Mouse (Mus musculus) kidney, adult 2 months (tissue): ENCODE data around the gene Abcb8. TPM values are rescaled to one million over a fixed set of nuclear protein-coding genes. Genes with fewer than 3 reads are reported as not detected.

ENCODE experiments used
- DNase-seq: peaks from one replicate; pipeline ENCODE4 v3.0.0; 2021
- H3K27ac ChIP-seq: fragments of 200-500 bp; 2 replicates; pipeline ENCODE4 v1.5.1; 2012; ENCODE audit warnings: low read depth, low read length, control low read depth, inconsistent platforms; ENCODE audit not compliant: insufficient read depth
- H3K27me3 ChIP-seq: fragments of 200-500 bp; replicated peaks from 2 replicates; pipeline ENCODE4 v1.6.1; 2012; ENCODE audit warnings: mild to moderate bottlenecking, moderate library complexity, low read length, inconsistent platforms; ENCODE audit not compliant: control insufficient read depth, insufficient read depth
- H3K36me3 ChIP-seq: fragments of 200-500 bp; 2 replicates; pipeline ENCODE4 v1.6.1; 2012; ENCODE audit warnings: mild to moderate bottlenecking, moderate library complexity, low read length, inconsistent platforms; ENCODE audit not compliant: control insufficient read depth, insufficient read depth
- H3K4me1 ChIP-seq: fragments of 200-500 bp; 2 replicates; pipeline ENCODE4 v1.6.1; 2011; ENCODE audit warnings: low read length; ENCODE audit not compliant: control insufficient read depth, insufficient read depth
- H3K4me3 ChIP-seq: fragments of 200-500 bp; 2 replicates; pipeline ENCODE4 v1.5.1; 2011; ENCODE audit warnings: mild to moderate bottlenecking, low read depth, low read length, control low read depth; ENCODE audit not compliant: insufficient read depth
- CTCF ChIP-seq: fragments of 200-500 bp; conservative IDR thresholded peaks from 2 replicates; pipeline ENCODE4 v1.5.1; 2011; ENCODE audit warnings: low read depth, mild to moderate bottlenecking, control low read depth, low read length, moderate library complexity, mixed read lengths; ENCODE audit not compliant: insufficient read depth, insufficient read length
- POLR2A ChIP-seq: fragments of 200-500 bp; IDR thresholded peaks from one replicate; pipeline ENCODE4 v1.6.1; 2011; ENCODE audit warnings: low read depth, low read length, control low read depth
- WGBS: fragments of 180-500 bp; shearing (Covaris S2); methylation state at CpG from one replicate; pipeline ENCODE4 v1.1.7; 2018; 5-methylcytosine and 5-hydroxymethylcytosine counted together
- polyA plus RNA-seq: library from polyadenylated mRNA; depleted of rRNA; stranded (reverse); fragments of >200 nt; gene quantifications from 2 replicates; pipeline ENCODE4 v1.2.3, GENCODE M21; 2012

The Abcb8 gene
- polyA plus RNA-seq, 1 experiment = 112 TPM

GRCm38 (mm10) chr5:24380499-24380898, 13.0 kb upstream of the Abcb8 start:
- no peak for DNase-seq
- no peak overlapping the region for H3K4me3 ChIP-seq
- no peak overlapping the region for H3K27ac ChIP-seq
- TF ChIP-seq POLR2A = no peak
- no peak for TF ChIP-seq CTCF
- 92% methylated on average over 4 of the region's 4 CpGs for WGBS
- no peaks in the 10 kb centered on the region for H3K36me3 ChIP-seq
- peaks cover 8% of the 10 kb centered on the region; the same call in 1 of the 2 replicates for H3K4me1 ChIP-seq
- no peaks in the 10 kb centered on the region for H3K27me3 ChIP-seq

GRCm38 (mm10) chr5:24381486-24381885, 12.0 kb upstream of the Abcb8 start:
- H3K4me1 ChIP-seq = peaks cover 8% of the 10 kb centered on the region; the same call in 1 of the 2 replicates
- 79% methylated on average over 6 of the region's 6 CpGs for WGBS
- TF ChIP-seq CTCF (no peak), POLR2A (no peak)
- DNase-seq = no peak
- H3K4me3 ChIP-seq = no peak overlapping the region
- no peaks in the 10 kb centered on the region for H3K27me3 ChIP-seq
- no peak overlapping the region for H3K27ac ChIP-seq
- H3K36me3 ChIP-seq = no peaks in the 10 kb centered on the region

GRCm38 (mm10) chr5:24381988-24382387, 11.5 kb upstream of the Abcb8 start:
- H3K4me1 ChIP-seq = peaks cover 8% of the 10 kb centered on the region; the same call in 1 of the 2 replicates
- no peak for DNase-seq
- no peak overlapping the region for H3K27ac ChIP-seq
- no peak for TF ChIP-seq CTCF
- TF ChIP-seq POLR2A = no peak
- no peaks in the 10 kb centered on the region for H3K27me3 ChIP-seq
- H3K36me3 ChIP-seq = no peaks in the 10 kb centered on the region
- WGBS = 65% methylated on average over 2 of the region's 2 CpGs
- H3K4me3 ChIP-seq = no peak overlapping the region

GRCm38 (mm10) chr5:24383026-24383859, 10.2 kb upstream of the Abcb8 start:
- DNase-seq = peak; percentile 89
- Histone ChIP-seq H3K4me3 (peak overlapping the region; percentile 43), H3K36me3 (no peaks in the 10 kb centered on the region), H3K4me1 (peaks cover 13% of the 10 kb centered on the region), H3K27me3 (no peaks in the 10 kb centered on the region), H3K27ac (no peak overlapping the region)
- TF ChIP-seq POLR2A (no peak), CTCF (peak; percentile 48; the same call in 1 of the 2 replicates)
- WGBS = 6% methylated on average over 34 of the region's 34 CpGs

GRCm38 (mm10) chr5:24384407-24384806, 9.1 kb upstream of the Abcb8 start:
- Histone ChIP-seq H3K27me3 (no peaks in the 10 kb centered on the region), H3K4me3 (no peak overlapping the region), H3K36me3 (no peaks in the 10 kb centered on the region), H3K27ac (no peak overlapping the region), H3K4me1 (peaks cover 13% of the 10 kb centered on the region)
- no peak for TF ChIP-seq CTCF
- no peak for TF ChIP-seq POLR2A
- peak; percentile 79 for DNase-seq
- WGBS = 34% methylated on average over 6 of the region's 6 CpGs

- no peak for DNase-seq
- WGBS = 94% methylated on average over 5 of the region's 5 CpGs
- peaks cover 13% of the 10 kb centered on the region for H3K4me1 ChIP-seq
- H3K27ac ChIP-seq = no peak overlapping the region
- no peak for TF ChIP-seq POLR2A
- no peak for TF ChIP-seq CTCF
- no peaks in the 10 kb centered on the region for H3K27me3 ChIP-seq
- H3K36me3 ChIP-seq = no peaks in the 10 kb centered on the region
- H3K4me3 ChIP-seq = no peak overlapping the region
Measured at GRCm38 (mm10) chr5:24385374-24385773, 8.1 kb upstream of the Abcb8 start.

GRCm38 (mm10) chr5:24385887-24386550, 7.4 kb upstream of the Abcb8 start:
- Histone ChIP-seq H3K27me3 (no peaks in the 10 kb centered on the region), H3K36me3 (no peaks in the 10 kb centered on the region), H3K4me1 (peaks cover 13% of the 10 kb centered on the region), H3K4me3 (no peak overlapping the region), H3K27ac (no peak overlapping the region)
- TF ChIP-seq POLR2A (no peak), CTCF (no peak)
- no peak for DNase-seq
- 86% methylated on average over 10 of the region's 10 CpGs for WGBS
